Mouse (Mus musculus): ENCODE data around the gene Helt. TPM values are rescaled to one million over a fixed set of nuclear protein-coding genes. Genes with fewer than 3 reads are reported as not detected.
A peak's percentile ranks its signal among the peaks of the same experiment; 100 is the strongest.

The Helt gene
- polyA plus RNA-seq (2015; fragmentation: Nextera tagmentation; extraction: Ambion mirVana) = not detected in 2 replicates

DNA sequence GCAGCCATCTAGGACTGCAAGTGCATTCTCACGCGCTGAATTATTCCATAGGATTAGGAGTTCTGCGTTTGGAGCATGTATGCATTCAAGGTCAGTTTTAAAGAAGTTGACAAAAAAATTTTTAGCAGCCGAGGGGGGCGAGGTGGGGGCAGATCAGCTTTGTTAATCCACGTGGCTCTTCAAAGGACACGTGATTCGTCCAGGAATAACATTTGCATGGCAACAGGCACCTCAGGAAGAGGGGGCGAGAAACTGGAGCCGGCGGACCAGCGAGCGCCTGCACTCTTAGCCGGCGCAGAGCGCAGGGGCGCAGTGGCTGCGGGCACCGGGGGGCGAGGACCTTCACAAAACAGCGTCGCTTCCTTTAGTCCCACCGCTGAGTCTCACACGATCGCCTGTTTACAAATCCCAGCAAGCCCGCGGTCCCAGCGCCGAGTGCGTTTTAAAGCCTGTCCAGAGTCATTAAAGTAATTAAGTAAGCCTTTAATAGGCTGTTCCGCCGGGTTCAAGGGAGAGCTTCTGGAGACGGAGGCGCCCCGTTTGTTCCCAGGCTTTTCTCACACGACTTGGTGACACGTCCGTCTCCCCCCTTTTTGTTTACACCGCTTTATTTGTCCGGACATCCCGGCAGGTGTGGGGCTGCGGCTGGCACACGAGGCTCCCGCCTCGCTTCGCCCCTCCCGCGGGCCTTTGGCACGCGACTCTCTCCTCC, at the start of gene Helt:
Helt (minus strand) TSS at position 491 of the 712 bp plus-strand sequence.
- ATAC-seq = no peak
- Histone ChIP-seq H3K4me3 (ENCODE audit: low read length) (no peak within 1 kb of the TSS), H3K9ac (ENCODE audit: low read depth, low read length) (no peak within 1 kb of the TSS), H3K4me1 (ENCODE audit: control insufficient read depth, insufficient read depth, low read length) (0 out of 2 replicates have a peak, but pooled peaks cover 9% of the 10 kb centered on the region), H3K36me3 (ENCODE audit: control insufficient read depth, insufficient read depth, low read length) (no peaks in the 10 kb centered on the region), H3K27ac (ENCODE audit: low read length) (no peak within 1 kb of the TSS), H3K27me3 (replicated peaks; ENCODE audit: control insufficient read depth, insufficient read depth, low read length) (peaks cover 69% of the 10 kb centered on the region), H3K9me3 (ENCODE audit: control insufficient read depth, low read length) (no peaks in the 10 kb centered on the region), H3K4me2 (ENCODE audit: low read depth, low read length) (no peak within 1 kb of the TSS)
- 1% methylated on average over 50 of the region's 50 CpGs for WGBS

DNA sequence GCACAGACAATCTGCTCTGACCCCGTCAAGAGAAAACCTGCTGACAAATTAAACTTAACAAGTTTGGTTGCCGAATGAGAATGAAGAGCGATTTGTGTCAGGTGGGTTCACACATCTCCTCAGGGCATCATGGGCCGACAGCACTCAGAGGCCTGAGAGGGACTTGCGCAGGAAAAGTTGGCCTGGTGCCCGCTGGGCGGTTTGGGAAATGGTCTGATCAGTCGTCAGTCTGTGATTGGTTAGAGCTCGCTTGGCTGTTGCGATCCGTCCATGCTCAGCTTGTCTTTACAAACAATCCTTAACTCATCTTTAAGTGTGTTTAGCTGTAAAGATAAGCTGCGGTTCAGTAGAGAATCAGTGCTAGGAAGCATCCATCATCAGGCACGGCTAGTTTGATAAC, 47.8 kb upstream of the Helt start:
- WGBS = 47% methylated on average over 13 of the region's 13 CpGs
- H3K36me3 ChIP-seq (ENCODE audit: control insufficient read depth, insufficient read depth, low read length) = no peaks in the 10 kb centered on the region
- H3K27ac ChIP-seq (ENCODE audit: low read length) = no peak overlapping the region
- peak; percentile 42; the same call in 1 of the 2 replicates for ATAC-seq
- H3K4me2 ChIP-seq (ENCODE audit: low read depth, low read length) = no peak overlapping the region
- no peak overlapping the region for H3K9ac ChIP-seq (ENCODE audit: low read depth, low read length)
- no peaks in the 10 kb centered on the region for H3K27me3 ChIP-seq (replicated peaks; ENCODE audit: control insufficient read depth, insufficient read depth, low read length)
- no peaks in the 10 kb centered on the region for H3K9me3 ChIP-seq (ENCODE audit: control insufficient read depth, low read length)
- no peaks in the 10 kb centered on the region for H3K4me1 ChIP-seq (ENCODE audit: control insufficient read depth, insufficient read depth, low read length)
- no peak overlapping the region for H3K4me3 ChIP-seq (ENCODE audit: low read length)

DNA sequence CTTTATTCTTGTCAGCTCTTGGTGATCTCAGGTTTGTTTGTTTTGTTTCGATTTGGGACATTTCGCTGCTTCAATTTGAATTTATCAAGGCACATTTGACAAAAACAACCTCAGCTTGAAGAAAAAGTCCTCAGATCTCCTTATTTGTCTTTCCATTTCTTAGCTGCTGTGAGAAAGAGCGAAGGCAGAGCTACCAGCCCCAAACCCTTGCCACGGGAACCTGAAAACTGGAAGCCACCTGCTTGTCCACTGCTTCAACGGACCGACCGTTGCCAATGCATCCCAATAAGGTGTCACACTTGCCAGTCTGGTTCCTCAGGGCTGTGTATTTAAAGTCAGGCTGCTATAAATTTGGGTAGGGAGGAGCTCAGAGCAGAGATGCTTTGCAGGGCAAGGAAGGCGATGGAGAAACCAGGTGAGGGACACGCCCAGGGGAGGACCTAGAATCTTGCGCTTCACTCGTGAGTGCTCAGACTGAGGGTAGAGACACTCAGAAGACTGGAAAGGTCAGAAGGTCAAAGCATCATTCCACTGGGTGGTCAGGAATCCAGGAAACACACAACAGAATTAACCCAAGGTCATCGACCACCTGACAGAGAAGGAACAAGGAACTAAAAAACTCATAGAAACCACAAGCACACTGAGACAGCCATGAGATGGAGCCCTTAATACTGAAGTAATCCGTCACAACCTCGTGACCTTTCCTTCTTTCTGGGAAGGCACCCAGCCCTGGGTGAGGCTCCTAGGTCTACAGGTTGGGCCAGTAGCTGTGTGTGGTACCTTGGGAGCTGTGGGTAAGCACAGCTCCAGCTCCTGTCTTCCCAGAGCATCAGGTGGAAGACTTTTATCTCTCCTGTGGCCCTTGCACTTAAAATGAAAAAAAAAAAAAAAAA, 46.2 kb upstream of the Helt start:
- no peak for ATAC-seq
- no peak overlapping the region for H3K4me2 ChIP-seq (ENCODE audit: low read depth, low read length)
- no peaks in the 10 kb centered on the region for H3K36me3 ChIP-seq (ENCODE audit: control insufficient read depth, insufficient read depth, low read length)
- no peaks in the 10 kb centered on the region for H3K9me3 ChIP-seq (ENCODE audit: control insufficient read depth, low read length)
- no peaks in the 10 kb centered on the region for H3K27me3 ChIP-seq (replicated peaks; ENCODE audit: control insufficient read depth, insufficient read depth, low read length)
- no peaks in the 10 kb centered on the region for H3K4me1 ChIP-seq (ENCODE audit: control insufficient read depth, insufficient read depth, low read length)
- H3K27ac ChIP-seq (ENCODE audit: low read length) = no peak overlapping the region
- H3K9ac ChIP-seq (ENCODE audit: low read depth, low read length) = no peak overlapping the region
- WGBS = 77% methylated on average over 14 of the region's 14 CpGs
- no peak overlapping the region for H3K4me3 ChIP-seq (ENCODE audit: low read length)

DNA sequence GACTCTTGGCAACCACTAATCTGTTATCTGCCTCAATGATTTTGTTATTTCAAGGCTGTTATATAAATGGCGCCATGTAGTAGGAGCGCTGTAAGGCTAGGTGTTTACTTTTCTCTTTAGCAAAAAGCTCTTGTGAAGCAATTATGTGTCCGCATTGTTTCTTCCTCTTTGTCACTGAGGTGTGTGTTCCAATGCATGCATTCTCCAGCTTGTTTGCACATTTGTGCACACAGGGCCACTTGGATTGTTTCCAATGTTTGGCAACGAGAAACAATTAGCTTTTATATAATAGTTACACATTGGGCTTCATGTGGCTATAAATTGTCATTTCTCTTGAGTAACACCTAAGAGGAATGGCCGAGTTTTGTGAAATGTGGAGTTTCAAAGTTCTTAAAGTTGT, 44.8 kb upstream of the Helt start:
- Histone ChIP-seq H3K27me3 (replicated peaks; ENCODE audit: control insufficient read depth, insufficient read depth, low read length) (no peaks in the 10 kb centered on the region), H3K4me2 (ENCODE audit: low read depth, low read length) (no peak overlapping the region), H3K4me1 (ENCODE audit: control insufficient read depth, insufficient read depth, low read length) (no peaks in the 10 kb centered on the region), H3K36me3 (ENCODE audit: control insufficient read depth, insufficient read depth, low read length) (no peaks in the 10 kb centered on the region), H3K9ac (ENCODE audit: low read depth, low read length) (no peak overlapping the region), H3K9me3 (ENCODE audit: control insufficient read depth, low read length) (no peaks in the 10 kb centered on the region), H3K27ac (ENCODE audit: low read length) (no peak overlapping the region), H3K4me3 (ENCODE audit: low read length) (no peak overlapping the region)
- ATAC-seq = no peak
- 71% methylated on average over 5 of the region's 5 CpGs for WGBS

DNA sequence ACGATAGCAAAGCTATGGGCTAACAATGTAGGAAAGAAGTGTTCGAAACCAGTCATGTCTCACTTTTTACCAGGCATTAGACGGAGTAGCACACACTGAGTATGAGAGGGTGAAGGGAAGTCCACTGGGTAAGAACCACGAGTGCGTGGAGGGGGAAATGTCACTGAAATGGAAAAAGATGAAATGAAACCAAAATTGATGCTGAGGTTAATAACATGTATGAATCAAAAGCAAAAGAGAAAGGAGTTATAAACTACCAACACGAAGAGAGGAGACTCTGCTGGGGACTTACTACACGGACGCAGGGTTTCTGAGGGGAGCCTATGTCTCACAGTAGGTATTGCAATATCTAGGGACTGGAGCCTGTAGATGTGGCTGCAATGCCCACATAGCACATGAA, 41.9 kb upstream of the Helt start:
- no peak for ATAC-seq
- Histone ChIP-seq H3K36me3 (ENCODE audit: control insufficient read depth, insufficient read depth, low read length) (no peaks in the 10 kb centered on the region), H3K9ac (ENCODE audit: low read depth, low read length) (no peak overlapping the region), H3K27ac (ENCODE audit: low read length) (no peak overlapping the region), H3K4me3 (ENCODE audit: low read length) (no peak overlapping the region), H3K9me3 (ENCODE audit: control insufficient read depth, low read length) (no peaks in the 10 kb centered on the region), H3K4me1 (ENCODE audit: control insufficient read depth, insufficient read depth, low read length) (no peaks in the 10 kb centered on the region), H3K4me2 (ENCODE audit: low read depth, low read length) (no peak overlapping the region), H3K27me3 (replicated peaks; ENCODE audit: control insufficient read depth, insufficient read depth, low read length) (no peaks in the 10 kb centered on the region)
- 90% methylated on average over 8 of the region's 8 CpGs for WGBS

DNA sequence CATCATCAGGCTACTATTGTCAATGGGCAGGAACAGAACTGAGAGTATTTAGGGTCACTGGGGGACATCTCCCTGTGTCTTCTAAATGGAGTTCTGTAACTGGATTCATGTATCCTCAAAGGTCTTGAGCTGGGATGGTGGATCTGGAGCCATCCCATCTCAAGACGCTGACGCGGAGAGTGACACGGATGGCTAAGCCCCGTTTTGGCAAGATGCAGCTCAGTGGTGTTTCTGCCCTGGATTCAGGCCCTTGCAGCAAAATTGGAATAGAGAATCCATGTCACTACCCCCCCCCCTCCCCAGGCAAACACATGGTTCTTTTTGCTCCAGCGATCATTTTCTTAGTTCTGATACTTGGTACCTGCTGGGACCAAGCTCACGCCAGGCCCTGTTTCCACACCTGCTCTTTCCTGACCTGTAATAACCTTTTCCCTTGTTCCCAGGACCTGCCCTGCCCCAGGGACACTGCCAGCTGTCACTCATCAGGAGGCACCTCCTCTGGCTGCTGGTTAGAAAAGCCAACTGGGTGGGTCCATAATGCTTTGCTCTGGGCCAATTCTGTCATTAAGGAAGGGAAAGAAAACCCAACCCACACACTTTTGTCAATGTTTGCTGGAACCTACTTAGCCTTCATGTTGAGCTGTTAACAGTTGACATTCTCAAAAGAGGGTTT, 38.1 kb upstream of the Helt start:
- peak; percentile 77 for ATAC-seq

DNA sequence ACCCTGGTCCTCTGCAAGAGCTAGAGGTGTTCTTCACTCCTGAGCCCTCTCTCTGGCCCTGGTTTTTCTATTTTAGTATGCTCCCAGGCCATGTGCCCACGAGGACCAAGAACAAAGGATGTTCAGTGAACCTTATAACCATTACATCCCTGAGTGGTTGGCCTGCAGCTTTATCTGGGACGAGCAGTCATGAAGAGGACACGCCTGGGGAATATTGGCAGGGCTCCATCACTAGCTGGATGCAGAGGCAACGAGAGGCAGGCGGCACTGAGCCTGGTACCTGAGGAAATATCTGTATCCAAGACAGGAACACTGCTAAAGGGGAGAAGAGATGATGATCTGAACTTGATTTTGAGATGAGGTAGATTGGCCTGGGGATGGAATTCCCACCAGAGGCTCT, 37.3 kb upstream of the Helt start:
- 81% methylated on average over 5 of the region's 5 CpGs for WGBS
- Histone ChIP-seq H3K36me3 (ENCODE audit: control insufficient read depth, insufficient read depth, low read length) (no peaks in the 10 kb centered on the region), H3K4me3 (ENCODE audit: low read length) (no peak overlapping the region), H3K4me1 (ENCODE audit: control insufficient read depth, insufficient read depth, low read length) (no peaks in the 10 kb centered on the region), H3K27ac (ENCODE audit: low read length) (no peak overlapping the region), H3K9me3 (ENCODE audit: control insufficient read depth, low read length) (no peaks in the 10 kb centered on the region), H3K9ac (ENCODE audit: low read depth, low read length) (no peak overlapping the region), H3K4me2 (ENCODE audit: low read depth, low read length) (no peak overlapping the region), H3K27me3 (replicated peaks; ENCODE audit: control insufficient read depth, insufficient read depth, low read length) (no peaks in the 10 kb centered on the region)
- ATAC-seq = no peak

More for the DNA sequence above, 38.1 kb upstream of the Helt start:
- no peaks in the 10 kb centered on the region for H3K9me3 ChIP-seq (ENCODE audit: control insufficient read depth, low read length)
- H3K4me1 ChIP-seq (ENCODE audit: control insufficient read depth, insufficient read depth, low read length) = no peaks in the 10 kb centered on the region
- H3K27ac ChIP-seq (ENCODE audit: low read length) = no peak overlapping the region
- 87% methylated on average over 7 of the region's 7 CpGs for WGBS
- no peak overlapping the region for H3K4me2 ChIP-seq (ENCODE audit: low read depth, low read length)
- H3K4me3 ChIP-seq (ENCODE audit: low read length) = no peak overlapping the region
- H3K9ac ChIP-seq (ENCODE audit: low read depth, low read length) = no peak overlapping the region
- H3K27me3 ChIP-seq (replicated peaks; ENCODE audit: control insufficient read depth, insufficient read depth, low read length) = no peaks in the 10 kb centered on the region
- no peaks in the 10 kb centered on the region for H3K36me3 ChIP-seq (ENCODE audit: control insufficient read depth, insufficient read depth, low read length)

DNA sequence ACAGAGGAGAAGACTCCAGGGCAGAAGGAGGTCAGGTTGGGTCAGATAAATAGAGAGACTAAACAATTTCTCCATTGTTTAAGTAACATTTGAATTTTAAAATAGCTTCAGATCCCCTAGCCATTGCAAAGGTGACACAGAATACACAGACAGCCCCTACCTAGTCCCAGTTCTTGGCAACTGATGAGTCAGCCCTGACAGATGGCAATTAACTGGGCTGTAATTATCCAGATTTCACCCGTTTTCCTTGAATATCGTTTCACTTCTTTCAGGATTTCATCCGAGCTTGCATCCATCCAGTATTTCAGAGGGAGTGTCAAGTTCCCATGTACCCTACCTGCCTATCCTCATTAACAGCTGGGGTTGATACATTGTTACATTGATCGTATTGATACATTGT, 34.9 kb upstream of the Helt start:
- 79% methylated on average over 4 of the region's 4 CpGs for WGBS
- no peaks in the 10 kb centered on the region for H3K4me1 ChIP-seq (ENCODE audit: control insufficient read depth, insufficient read depth, low read length)
- no peaks in the 10 kb centered on the region for H3K36me3 ChIP-seq (ENCODE audit: control insufficient read depth, insufficient read depth, low read length)
- H3K27me3 ChIP-seq (replicated peaks; ENCODE audit: control insufficient read depth, insufficient read depth, low read length) = no peaks in the 10 kb centered on the region
- no peak overlapping the region for H3K4me2 ChIP-seq (ENCODE audit: low read depth, low read length)
- H3K4me3 ChIP-seq (ENCODE audit: low read length) = no peak overlapping the region
- H3K9ac ChIP-seq (ENCODE audit: low read depth, low read length) = no peak overlapping the region
- peaks cover 3% of the 10 kb centered on the region; the same call in 1 of the 2 replicates for H3K9me3 ChIP-seq (ENCODE audit: control insufficient read depth, low read length)
- H3K27ac ChIP-seq (ENCODE audit: low read length) = no peak overlapping the region
- no peak for ATAC-seq

DNA sequence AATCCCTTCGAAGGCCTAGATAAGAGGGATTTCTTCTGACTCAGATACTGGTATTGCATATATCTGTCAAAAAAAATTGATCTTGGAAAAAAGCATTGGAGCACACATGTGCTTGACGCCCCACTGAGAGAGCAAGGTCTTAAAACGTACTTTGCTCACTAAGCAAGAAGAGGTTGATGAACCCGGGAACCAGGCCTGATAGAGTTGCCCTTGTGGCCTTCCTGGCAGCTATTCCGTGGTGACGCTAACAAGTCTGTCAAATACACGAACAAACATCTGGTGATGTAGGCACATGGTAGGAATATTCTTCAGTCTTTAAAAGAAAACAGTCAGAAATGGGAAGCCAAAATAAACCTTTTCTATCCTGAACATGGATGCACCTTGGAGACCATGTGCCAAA, 32.8 kb upstream of the Helt start:
- WGBS = 79% methylated on average over 7 of the region's 7 CpGs
- ATAC-seq = no peak
- Histone ChIP-seq H3K27me3 (replicated peaks; ENCODE audit: control insufficient read depth, insufficient read depth, low read length) (no peaks in the 10 kb centered on the region), H3K9me3 (ENCODE audit: control insufficient read depth, low read length) (peaks cover 3% of the 10 kb centered on the region; the same call in 1 of the 2 replicates), H3K36me3 (ENCODE audit: control insufficient read depth, insufficient read depth, low read length) (no peaks in the 10 kb centered on the region), H3K27ac (ENCODE audit: low read length) (no peak overlapping the region), H3K4me2 (ENCODE audit: low read depth, low read length) (no peak overlapping the region), H3K4me3 (ENCODE audit: low read length) (no peak overlapping the region), H3K4me1 (ENCODE audit: control insufficient read depth, insufficient read depth, low read length) (peaks cover 4% of the 10 kb centered on the region; the same call in 1 of the 2 replicates), H3K9ac (ENCODE audit: low read depth, low read length) (no peak overlapping the region)

All from intestine, embryonic 16.5 days (tissue).